Mouse (Mus musculus): ENCODE measurements at regions not wholly inside any gene's neighbourhood (a gene's known extent, or its start where the extent isn't known, plus 50 kb on each side); places are given as distances from the start of the nearest gene placed in this dataset.

DNA sequence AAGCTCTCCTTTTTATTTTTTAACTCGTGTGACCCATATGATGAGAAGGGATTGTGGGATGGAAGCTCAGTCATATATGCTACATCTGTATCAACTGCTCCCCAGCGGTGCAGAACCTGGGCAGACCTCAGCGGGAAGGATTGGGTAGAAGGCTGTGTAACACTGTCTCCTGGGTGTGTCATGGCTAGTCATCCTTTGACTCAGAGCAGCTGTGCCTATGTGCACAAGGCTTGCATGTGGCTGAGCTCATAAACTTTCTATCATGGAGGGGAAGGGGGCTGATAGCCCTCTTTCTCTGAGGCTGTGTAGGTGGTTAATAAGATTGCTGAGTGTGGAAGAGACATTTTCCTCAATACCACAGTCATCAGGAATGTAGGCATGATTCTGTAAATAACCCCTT, 396.9 kb upstream of the Tbx3 start:
- TF ChIP-seq CTCF (IDR thresholded peaks at IDR 0.05; ENCODE audit: extremely low read depth, insufficient read depth, low read length) (no peak), POLR2A (IDR thresholded peaks at IDR 0.05; ENCODE audit: extremely low read depth, insufficient read depth, low read length) (no peak)
